17 mouse cellular contexts compared by ENCODE assay signal in genomic region chr8:35087070-35087469, GRCm38 (mm10).
"Had no signal": no experiment of that assay in that cellular context is flagged by ENCODE, and none has a peak within 500 bp of the region (broad histone marks: within the 10 kb centered on the region; RNA-seq: fewer than 3 reads in every experiment).

No protein-coding gene starts in this region.

- H3K27me3 ChIP-seq: lung, embryonic 15.5 days; midbrain, embryonic 13.5 days; midbrain, embryonic 15.5 days; neural tube, embryonic 12.5 days; stomach, embryonic 15.5 days had no signal

- H3K4me2 ChIP-seq: lung, embryonic 15.5 days; midbrain, embryonic 11.5 days; midbrain, embryonic 13.5 days; midbrain, embryonic 15.5 days; neural tube, embryonic 12.5 days; stomach, embryonic 15.5 days had no signal

- H3K27ac ChIP-seq: lung, embryonic 15.5 days; macrophage; midbrain, embryonic 13.5 days; neural tube, embryonic 12.5 days; stomach, embryonic 15.5 days; stomach, postnatal 0 days had no signal

- H3K36me3 ChIP-seq: lung, embryonic 15.5 days; midbrain, embryonic 13.5 days; midbrain, embryonic 15.5 days; neural tube, embryonic 12.5 days; stomach, embryonic 15.5 days had no signal

- H3K4me1 ChIP-seq: lung, embryonic 15.5 days; megakaryocyte, embryonic 14.5 days; neural tube, embryonic 12.5 days; stomach, embryonic 15.5 days had no signal

- DNase-seq: lung, adult 2 months; lung, postnatal 14 days; lung, postnatal 36 days; right cerebral cortex, postnatal 14 days; thymus, adult 2 months; thymus, postnatal 25 days; thymus, postnatal 4 days had no signal

- H3K9me3 ChIP-seq: lung, embryonic 15.5 days; midbrain, embryonic 13.5 days; midbrain, embryonic 15.5 days; neural tube, embryonic 12.5 days; stomach, embryonic 15.5 days had no signal

- H3K9ac ChIP-seq: lung, embryonic 15.5 days; midbrain, embryonic 13.5 days; midbrain, embryonic 15.5 days; neural tube, embryonic 12.5 days; stomach, embryonic 15.5 days had no signal

- ATAC-seq: lung, postnatal 0 days; midbrain, embryonic 13.5 days; midbrain, embryonic 15.5 days had no signal

- H3K4me3 ChIP-seq: lung, embryonic 15.5 days; megakaryocyte, embryonic 14.5 days; midbrain, embryonic 13.5 days; midbrain, embryonic 15.5 days; neural tube, embryonic 12.5 days; stomach, embryonic 15.5 days had no signal
